Mouse (Mus musculus) liver, embryonic 11.5 days (tissue): ENCODE data around the gene Hoxc12. TPM values are rescaled to one million over a fixed set of nuclear protein-coding genes. Genes with fewer than 3 reads are reported as not detected.

ENCODE experiments used
- microRNA-seq: library from miRNA; unstranded; fragments of <30 nt; microRNA quantifications from one replicate; pipeline ENCODE4, GENCODE M21; 2017; ENCODE audit warnings: borderline number of aligned reads
- polyA plus RNA-seq: library from polyadenylated mRNA; unstranded; fragments of >200 nt; fragmentation: Nextera tagmentation; extraction: Ambion mirVana; gene quantifications from 2 replicates; pipeline ENCODE4 v1.2.1, GENCODE M21; 2014

The Hoxc12 gene
- polyA plus RNA-seq, 1 experiment from 2014 or later: not detected

Small RNAs within 50 kb of the gene (microRNA-seq; reads per million reads assigned to microRNA genes)
- gene Mir196a-2: 86.9 reads per million, percentile 47 among the genes with 10 or more reads in this experiment

Other genes with a start within 250 kb of the Hoxc12 start
- gene Calcoco1, start 214.6 kb upstream of the Hoxc12 start, polyA plus RNA-seq: 15.0 and 16.2 TPM in 2 replicates
- not detected in 2 replicates for gene Hoxc13, start 15.7 kb upstream of the Hoxc12 start, polyA plus RNA-seq
- not detected in 2 replicates for gene Hoxc11, start 17.7 kb downstream of the Hoxc12 start, polyA plus RNA-seq
- 0.18 and 0.43 TPM in 2 replicates for gene Hoxc10, start 30.0 kb downstream of the Hoxc12 start, polyA plus RNA-seq
- gene Hoxc5, start 30.7 kb downstream of the Hoxc12 start, polyA plus RNA-seq: 4.1 and 5.3 TPM in 2 replicates
- gene Hoxc9, start 39.7 kb downstream of the Hoxc12 start, polyA plus RNA-seq: 0.22 and 0.49 TPM in 2 replicates
- gene Hoxc8, start 53.9 kb downstream of the Hoxc12 start, polyA plus RNA-seq: 1.3 and 1.9 TPM in 2 replicates
- gene Hoxc6, start 61.5 kb downstream of the Hoxc12 start, polyA plus RNA-seq: 1.3 and 1.5 TPM in 2 replicates
- 5.9 and 6.2 TPM in 2 replicates for gene Hoxc4, start 82.2 kb downstream of the Hoxc12 start, polyA plus RNA-seq
- 12.8 and 13.3 TPM in 2 replicates for gene Smug1, start 230.3 kb downstream of the Hoxc12 start, polyA plus RNA-seq